Mouse (Mus musculus) liver, adult 2 months (tissue): Measurements from ENCODE around the gene Fcer1g. TPM values are rescaled to one million over a fixed set of nuclear protein-coding genes. Genes with fewer than 3 reads are reported as not detected.

Experiments used
- DNase-seq: peaks from one replicate; pipeline ENCODE4 v3.0.0-alpha.2; 2011; ENCODE audit warnings: low read depth, low spot score; ENCODE audit errors: extremely low read depth
- H3K27ac ChIP-seq: fragments of 200-500 bp; replicated peaks from 2 replicates; pipeline ENCODE4 v1.5.1; 2012; ENCODE audit warnings: low read depth, mild to moderate bottlenecking, control low read depth, inconsistent platforms, low read length; ENCODE audit not compliant: insufficient read depth
- H3K27me3 ChIP-seq: fragments of 200-500 bp; 2 replicates; pipeline ENCODE4 v1.6.1; 2012; ENCODE audit warnings: mild to moderate bottlenecking, moderate library complexity, low read length, inconsistent platforms; ENCODE audit not compliant: control insufficient read depth, insufficient read depth
- H3K36me3 ChIP-seq: fragments of 200-500 bp; 2 replicates; pipeline ENCODE4 v1.6.1; 2012; ENCODE audit warnings: low read length, inconsistent platforms; ENCODE audit not compliant: control insufficient read depth, insufficient read depth
- H3K4me1 ChIP-seq: fragments of 200-500 bp; 2 replicates; pipeline ENCODE4 v1.6.1; 2011; ENCODE audit warnings: low read length; ENCODE audit not compliant: control insufficient read depth, insufficient read depth
- H3K4me3 ChIP-seq: fragments of 200-500 bp; 2 replicates; pipeline ENCODE4 v1.5.1; 2011; ENCODE audit warnings: low read depth, mild to moderate bottlenecking, control low read depth, low read length, moderate library complexity; ENCODE audit not compliant: insufficient read depth
- H3K79me2 ChIP-seq: fragments of 200-500 bp; 2 replicates; pipeline ENCODE4 v1.6.1; 2012; ENCODE audit warnings: inconsistent platforms, mild to moderate bottlenecking, low read length, moderate library complexity; ENCODE audit not compliant: control insufficient read depth, insufficient read depth
- H3K9ac ChIP-seq: fragments of 200-500 bp; 2 replicates; pipeline ENCODE4 v1.6.1; 2012; ENCODE audit warnings: low read depth, mild to moderate bottlenecking, control low read depth, inconsistent platforms, low read length
- CTCF ChIP-seq: fragments of 200-500 bp; IDR thresholded peaks from 2 replicates; pipeline ENCODE4 v1.5.1; 2011; ENCODE audit warnings: low read depth, low read length, control low read depth
- POLR2A ChIP-seq: fragments of 200-500 bp; IDR thresholded peaks from 2 replicates; pipeline ENCODE4 v1.6.1; 2011; ENCODE audit warnings: low read length, control low read depth; ENCODE audit not compliant: insufficient read depth; ENCODE audit errors: extremely low read depth
- WGBS: fragments of 180-500 bp; shearing (Covaris S2); methylation state at CpG from one replicate; pipeline ENCODE4 v1.1.7; 2018; 5-methylcytosine and 5-hydroxymethylcytosine counted together
- polyA plus RNA-seq: library from polyadenylated mRNA; depleted of rRNA; stranded (reverse); fragments of >200 nt; gene quantifications from 2 replicates; pipeline ENCODE4 v1.2.3, GENCODE M21; 2012
- total RNA-seq: library from RNA; depleted of rRNA; stranded (reverse); fragments of >200 nt; gene quantifications from 2 replicates; pipeline ENCODE4 v1.2.3, GENCODE M21; 2014

Gene Fcer1g
- total and polyA plus RNA-seq, 2 experiments = 6.4 to 50.7 TPM

- peak; percentile 74 for DNase-seq
- WGBS = 18% methylated on average over 4 of the region's 4 CpGs
- peak overlapping the region; percentile 98 for H3K4me3 ChIP-seq
- TF ChIP-seq POLR2A (0 out of 2 replicates have a peak, but pooled peaks have one; percentile 57), CTCF (no peak)
- peaks cover 6% of the 10 kb centered on the region; the same call in 1 of the 2 replicates for H3K36me3 ChIP-seq
- H3K79me2 ChIP-seq = no peaks in the 10 kb centered on the region
- H3K27me3 ChIP-seq = no peaks in the 10 kb centered on the region
- H3K27ac ChIP-seq = peak overlapping the region; percentile 95
- H3K4me1 ChIP-seq = peaks cover 15% of the 10 kb centered on the region
- peak overlapping the region; percentile 64 for H3K9ac ChIP-seq
Observed at GRCm38 (mm10) chr1:171226780-171227179, 7.4 kb downstream of the Fcer1g start.

- DNase-seq = peak; percentile 98
- peak within 1 kb of the TSS; percentile 95 for H3K27ac ChIP-seq
Observed at GRCm38 (mm10) chr1:171224857-171225256, 9.3 kb downstream of the Fcer1g start, which contains the start of gene Apoa2. Apoa2 (plus strand) TSS chr1:171225054.

GRCm38 (mm10) chr1:171223796-171224195 lies 10.4 kb downstream of the Fcer1g start:
- WGBS = 17% methylated on average over 2 of the region's 2 CpGs
- TF ChIP-seq CTCF = no peak
- H3K36me3 ChIP-seq = peaks cover 17% of the 10 kb centered on the region; the same call in 1 of the 2 replicates
- H3K4me1 ChIP-seq = peaks cover 11% of the 10 kb centered on the region
- no peaks in the 10 kb centered on the region for H3K79me2 ChIP-seq
- peak overlapping the region; percentile 95 for H3K27ac ChIP-seq
- H3K4me3 ChIP-seq = no peak overlapping the region
- DNase-seq = peak; percentile 99
- H3K27me3 ChIP-seq = no peaks in the 10 kb centered on the region
- H3K9ac ChIP-seq = no peak overlapping the region

More at GRCm38 (mm10) chr1:171224857-171225256, 9.3 kb downstream of the Fcer1g start, which contains the start of gene Apoa2:
- peak within 1 kb of the TSS; percentile 98 for H3K4me3 ChIP-seq
- peak; percentile 97 for TF ChIP-seq POLR2A
- TF ChIP-seq CTCF = no peak
- peaks cover 6% of the 10 kb centered on the region; the same call in 1 of the 2 replicates for H3K36me3 ChIP-seq
- WGBS = 12% methylated on average over 5 of the region's 5 CpGs
- H3K79me2 ChIP-seq = no peaks in the 10 kb centered on the region
- peaks cover 14% of the 10 kb centered on the region for H3K4me1 ChIP-seq
- peak within 1 kb of the TSS; percentile 84 for H3K9ac ChIP-seq
- H3K27me3 ChIP-seq = no peaks in the 10 kb centered on the region

- Histone ChIP-seq H3K9ac (peak overlapping the region; percentile 52), H3K27ac (peak overlapping the region; percentile 74), H3K4me1 (peaks cover 11% of the 10 kb centered on the region), H3K4me3 (no peak overlapping the region), H3K27me3 (no peaks in the 10 kb centered on the region), H3K79me2 (no peaks in the 10 kb centered on the region), H3K36me3 (peaks cover 22% of the 10 kb centered on the region)
- WGBS = 24% methylated on average over 6 of the region's 6 CpGs
- no peak for TF ChIP-seq POLR2A
- TF ChIP-seq CTCF = no peak
- peak; percentile 66 for DNase-seq
Observed at GRCm38 (mm10) chr1:171223168-171223567, 11.0 kb downstream of the Fcer1g start.

- peaks cover 29% of the 10 kb centered on the region for H3K36me3 ChIP-seq
- H3K9ac ChIP-seq = peak within 1 kb of the TSS; percentile 59
- peak; percentile 97 for DNase-seq
- H3K27me3 ChIP-seq = no peaks in the 10 kb centered on the region
- peak within 1 kb of the TSS; percentile 58 for H3K4me3 ChIP-seq
- H3K4me1 ChIP-seq = peaks cover 11% of the 10 kb centered on the region
- 3% methylated on average over 28 of the region's 28 CpGs for WGBS
- no peaks in the 10 kb centered on the region for H3K79me2 ChIP-seq
- peak within 1 kb of the TSS; percentile 74 for H3K27ac ChIP-seq
- TF ChIP-seq CTCF = 0 out of 2 replicates have a peak, but pooled peaks have one; percentile 22
- peak; percentile 11; the same call in 1 of the 2 replicates for TF ChIP-seq POLR2A
Observed at GRCm38 (mm10) chr1:171222238-171223155, 11.7 kb downstream of the Fcer1g start, which contains the start of gene Tomm40l. Tomm40l (minus strand) TSS chr1:171222514.
